Mouse (Mus musculus): ENCODE data around the gene Eif2ak4.

The Eif2ak4 gene

DNA sequence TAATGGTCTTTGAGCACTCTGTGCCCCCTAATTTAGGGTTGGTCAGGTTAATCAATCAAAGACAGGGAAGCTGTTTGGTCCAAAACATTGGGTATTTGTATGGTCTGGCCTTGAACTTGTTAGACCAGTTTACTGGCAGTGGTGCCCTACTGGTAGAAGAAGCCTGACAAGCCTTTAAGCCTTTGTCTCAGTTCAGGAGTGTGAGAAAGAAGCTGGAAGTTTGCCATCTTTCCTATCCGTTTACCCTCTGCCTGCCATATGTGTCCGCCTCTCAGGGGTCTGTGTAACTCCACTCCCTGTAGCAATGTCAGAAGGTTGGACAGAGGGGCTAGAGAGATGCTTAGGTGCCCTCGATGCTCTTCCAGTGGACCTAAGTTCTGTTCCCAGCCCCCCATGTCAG lies 76.0 kb downstream of the Eif2ak4 start:
- DNase-seq (ENCODE audit: low spot score in 2 of 2) = no peak

- DNase-seq (ENCODE audit: low spot score in 2 of 2) = no peak
Observed at GRCm38 (mm10) chr2:118465894-118466293, 77.5 kb downstream of the Eif2ak4 start.

DNA sequence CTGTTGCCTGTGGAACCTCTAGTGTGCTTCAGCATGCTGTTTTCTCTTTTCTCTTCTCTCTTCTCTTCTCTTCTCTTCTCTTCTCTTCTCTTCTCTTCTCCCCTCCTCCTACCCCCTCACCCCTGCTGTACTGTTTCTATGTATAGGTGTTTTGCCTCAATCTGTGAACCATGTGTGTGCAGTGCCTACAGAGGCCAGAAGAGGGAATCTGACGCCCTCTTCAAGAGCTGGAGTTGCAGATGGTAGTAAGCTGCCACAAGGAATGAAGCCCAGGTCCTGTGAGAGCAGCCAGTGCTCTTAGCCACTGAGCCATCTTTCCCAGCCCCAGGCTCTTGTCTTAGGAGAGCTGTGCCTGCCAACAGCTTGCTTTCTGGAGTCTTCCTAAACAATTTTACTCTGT lies 78.2 kb downstream of the Eif2ak4 start:
- no peak for DNase-seq (ENCODE audit: low spot score in 2 of 2)

- DNase-seq (ENCODE audit: low spot score in 2 of 2) = no peak
Observed at GRCm38 (mm10) chr2:118468354-118468753, 79.9 kb downstream of the Eif2ak4 start.

DNA sequence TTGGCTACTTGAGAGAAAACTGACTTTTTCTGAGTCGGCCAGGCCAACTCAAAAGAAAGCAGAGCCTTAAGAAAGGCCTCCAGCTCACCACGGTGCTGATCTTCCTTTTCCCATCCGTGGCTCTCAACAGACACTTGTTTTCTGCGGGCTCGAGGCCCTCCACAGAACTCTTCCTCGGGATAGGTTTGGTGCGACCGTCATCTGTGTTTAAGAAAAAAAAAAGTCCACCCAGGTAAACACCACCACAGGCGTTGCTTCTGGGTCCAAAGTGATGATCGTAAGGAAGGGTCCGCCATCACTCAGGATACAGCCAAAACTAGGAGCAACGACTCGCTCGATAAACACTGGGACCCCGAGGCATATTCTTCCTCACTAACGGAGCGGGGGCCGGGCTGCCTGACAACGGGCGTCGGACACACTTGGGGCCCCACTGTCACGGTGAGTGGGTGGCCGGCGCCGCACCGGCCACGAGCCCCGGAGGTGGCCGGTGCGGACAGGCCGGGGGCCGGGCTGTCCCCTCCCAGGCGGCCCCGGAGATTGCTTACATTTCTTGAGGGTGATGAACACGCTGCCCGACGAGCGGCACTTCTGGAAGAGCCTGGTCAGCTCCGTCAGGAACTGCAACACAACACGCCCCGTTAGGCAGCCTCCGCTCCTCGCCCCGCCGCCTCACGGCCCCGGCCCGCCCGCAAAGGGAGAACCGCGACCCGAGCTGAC lies 90.6 kb downstream of the Eif2ak4 start:
- no peak for DNase-seq (ENCODE audit: low spot score in 2 of 2)

DNA sequence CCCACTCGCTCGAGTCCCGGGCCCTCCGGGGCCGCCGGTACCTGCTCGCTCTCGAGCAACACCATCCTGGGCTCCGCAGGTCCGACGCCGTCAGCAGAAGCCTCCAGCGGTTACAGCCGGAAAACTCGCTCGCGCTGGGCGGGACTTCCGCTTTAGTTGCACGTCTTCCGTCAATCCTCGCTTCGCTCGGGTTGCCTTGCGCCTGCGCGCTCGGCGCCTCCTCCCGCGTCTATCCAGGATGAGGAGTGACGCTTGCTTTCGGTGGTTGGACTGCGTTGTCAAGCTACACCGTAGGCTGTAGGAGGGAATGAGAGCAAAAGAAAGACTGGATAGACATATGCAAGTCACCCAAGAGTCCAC lies 91.1 kb downstream of the Eif2ak4 start, which contains the start of gene Srp14:
Gene Srp14 (minus strand): TSS at position 162 of the 360 bp plus-strand sequence.
- peak; percentile 73 to 92 for DNase-seq (ENCODE audit: low spot score in 2 of 2)

DNA sequence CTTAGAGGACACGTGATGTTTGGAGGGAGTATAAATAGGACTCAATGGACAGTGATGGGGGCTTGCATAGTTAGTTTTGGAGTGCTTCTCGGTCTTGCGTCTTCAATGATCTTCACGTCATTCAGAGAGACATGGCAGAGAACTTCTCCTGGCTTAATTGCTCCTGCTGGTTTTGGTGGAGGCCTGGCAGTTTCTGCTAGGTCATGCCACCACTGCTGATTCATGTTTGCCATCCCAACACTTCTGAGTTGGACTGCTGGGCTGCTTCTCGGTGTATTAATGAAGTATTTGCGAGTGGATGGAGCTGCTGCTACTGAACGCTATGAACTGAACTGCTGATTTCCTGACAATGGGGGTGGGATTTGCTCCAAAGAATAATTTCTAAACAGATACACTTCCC lies 92.5 kb downstream of the Eif2ak4 start:
- no peak for DNase-seq (ENCODE audit: low spot score in 2 of 2)

GRCm38 (mm10) chr2:118483032-118483431 lies 94.6 kb downstream of the Eif2ak4 start:
- no peak for DNase-seq (ENCODE audit: low spot score in 2 of 2)

GRCm38 (mm10) chr2:118484386-118484898 lies 96.0 kb downstream of the Eif2ak4 start:
- no peak for DNase-seq (ENCODE audit: low spot score in 2 of 2)

GRCm38 (mm10) chr2:118485415-118485814 lies 97.0 kb downstream of the Eif2ak4 start:
- DNase-seq (ENCODE audit: low spot score in 2 of 2) = no peak

- peak in 1 of 2 experiments; percentile 76 for DNase-seq (ENCODE audit: low spot score in 2 of 2)
Observed at GRCm38 (mm10) chr2:118486933-118487332, 98.5 kb downstream of the Eif2ak4 start.

DNA sequence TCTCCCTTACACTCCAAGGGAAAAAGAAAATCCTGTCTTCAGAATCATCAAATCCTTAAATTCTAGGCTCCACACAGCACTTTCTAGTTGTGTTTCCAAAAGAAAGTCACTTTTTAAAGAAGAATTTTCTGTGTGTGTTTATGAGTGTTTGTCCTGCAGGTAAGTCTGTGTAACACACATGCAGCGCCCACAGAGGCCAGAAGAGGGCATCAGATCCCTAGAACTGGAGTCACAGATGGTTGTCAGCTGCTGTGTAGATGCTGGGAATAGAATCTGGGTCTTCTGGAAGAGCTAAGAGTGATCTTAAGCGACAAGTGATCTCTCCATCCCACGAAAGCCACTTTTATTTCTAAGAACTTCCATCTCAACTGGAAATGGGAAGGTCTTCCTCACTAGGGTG lies 99.4 kb downstream of the Eif2ak4 start:
- no peak for DNase-seq (ENCODE audit: low spot score in 2 of 2)

GRCm38 (mm10) chr2:118490241-118491091 lies 102.0 kb downstream of the Eif2ak4 start:
- DNase-seq (ENCODE audit: low spot score in 2 of 2) = peak in 1 of 2 experiments; percentile 46

- DNase-seq (ENCODE audit: low spot score in 2 of 2) = no peak
Observed at GRCm38 (mm10) chr2:118491281-118491731, 102.9 kb downstream of the Eif2ak4 start.

DNA sequence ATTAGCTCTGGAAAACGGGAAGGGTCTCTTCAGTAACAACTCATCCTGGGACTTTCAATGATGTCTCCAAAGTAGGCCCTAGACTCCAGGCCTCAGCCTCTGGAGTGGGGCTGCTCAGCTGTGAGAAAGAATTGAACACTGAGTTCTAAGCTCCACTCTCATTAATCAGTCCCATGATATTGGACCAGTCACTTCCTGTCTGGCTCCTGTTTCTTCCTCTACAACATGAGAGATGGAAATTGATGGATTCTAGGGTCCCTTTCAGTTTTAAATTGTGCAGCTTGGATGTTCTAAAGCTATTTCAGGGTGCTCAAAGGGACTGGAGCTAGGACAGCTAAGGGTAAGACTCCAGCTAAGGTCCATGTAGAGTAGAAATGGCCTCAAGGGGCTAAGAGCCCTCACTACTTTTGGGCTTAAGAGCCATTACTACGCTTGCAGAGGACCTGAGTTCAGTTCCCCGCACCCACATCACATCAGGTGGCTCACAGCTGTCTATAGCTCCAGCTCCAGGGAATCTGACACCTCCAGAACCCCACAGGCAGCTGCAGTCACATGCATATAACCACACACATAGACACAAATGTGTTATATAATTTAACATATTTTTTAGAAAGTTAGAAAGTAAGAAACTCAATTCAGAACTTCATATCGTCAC lies 103.5 kb downstream of the Eif2ak4 start:
- DNase-seq (ENCODE audit: low spot score in 2 of 2) = no peak

- no peak for DNase-seq (ENCODE audit: low spot score in 2 of 2)
Observed at GRCm38 (mm10) chr2:118495024-118495423, 106.6 kb downstream of the Eif2ak4 start.

- DNase-seq (ENCODE audit: low spot score in 2 of 2) = no peak
Observed at GRCm38 (mm10) chr2:118497890-118498289, 109.5 kb downstream of the Eif2ak4 start.

DNA sequence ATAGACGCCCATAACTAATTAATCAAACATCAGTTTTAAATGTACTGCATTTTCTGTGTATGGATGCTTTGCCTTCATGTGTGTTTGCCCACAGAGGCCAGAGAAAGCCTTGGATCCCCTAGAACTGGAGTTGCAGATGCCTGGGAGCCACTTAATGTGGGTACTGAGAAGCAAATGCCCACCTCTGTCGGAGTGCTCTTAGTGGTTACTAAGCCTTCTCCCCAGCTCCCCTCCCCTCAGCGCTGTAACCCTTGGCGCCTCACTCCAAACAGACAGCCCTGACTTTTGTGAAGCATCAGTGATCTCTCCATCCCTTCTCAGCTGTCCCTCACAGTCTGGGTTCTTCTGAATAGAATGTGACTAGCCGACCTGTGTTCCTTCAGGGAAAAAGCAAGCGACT lies 110.1 kb downstream of the Eif2ak4 start:
- no peak for DNase-seq (ENCODE audit: low spot score in 2 of 2)

- DNase-seq (ENCODE audit: low spot score in 2 of 2) = no peak
Observed at GRCm38 (mm10) chr2:118499135-118499961, 110.9 kb downstream of the Eif2ak4 start.

DNA sequence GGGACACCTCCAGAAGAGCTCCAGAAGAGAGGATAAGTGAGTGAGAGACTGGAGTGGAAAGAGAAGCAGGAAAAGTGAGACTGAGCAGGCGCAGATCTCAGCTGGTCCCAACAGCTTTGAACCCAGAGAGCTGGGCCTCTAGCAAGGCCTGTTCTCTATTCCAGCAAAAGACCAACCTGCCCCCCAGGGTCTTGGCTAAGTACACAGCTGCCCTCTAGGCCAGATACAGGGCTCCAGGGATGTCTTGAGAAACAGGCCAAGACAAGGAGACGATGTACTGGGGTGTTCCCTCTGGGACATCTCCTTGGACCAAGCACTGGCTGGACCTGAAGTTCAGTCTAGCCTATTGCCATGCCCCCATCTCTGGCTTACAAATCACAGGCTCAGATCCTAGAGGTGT lies 111.8 kb downstream of the Eif2ak4 start:
- no peak for DNase-seq (ENCODE audit: low spot score in 2 of 2)

GRCm38 (mm10) chr2:118507126-118507525 lies 118.7 kb downstream of the Eif2ak4 start:
- DNase-seq (ENCODE audit: low spot score in 2 of 2) = no peak

Measured in left cerebral cortex, adult 9 months (tissue).